In genomic region chr2:112396649-112397048, GRCm38 (mm10) we compare ENCODE assay signal across 1 mouse cellular context.
TF ChIP-seq lines count a peak whose summit lies in the region.

No protein-coding gene starts in this region.

TF ChIP-seq in MEL, 35 proteins besides CTCF, POLR2A, EP300 and RAD21:
- no peak for TF ChIP-seq POLR2AphosphoS2 (IDR thresholded peaks at IDR 0.05; ENCODE audit: low read length)
- TF ChIP-seq BHLHE40 (IDR thresholded peaks at IDR 0.05; ENCODE audit: borderline replicate concordance, low read depth, low read length) = no peak
- TF ChIP-seq GATA1 (IDR thresholded peaks at IDR 0.05; ENCODE audit: low read depth, low read length) = peak; percentile 82
- no peak for TF ChIP-seq KAT2A (conservative IDR thresholded peaks at IDR 0.05; ENCODE audit: low read depth, low read length)
- TF ChIP-seq TAL1 (IDR thresholded peaks at IDR 0.05; ENCODE audit: low read length) = peak; percentile 58
